Mouse (Mus musculus) bone marrow, adult 2 months (tissue): ENCODE results near the gene Pkp4.

ENCODE experiments used
- CTCF ChIP-seq: fragments of 200-500 bp; IDR thresholded peaks from 2 replicates; pipeline ENCODE4 v1.5.1; 2011; ENCODE audit warnings: low read length, control low read depth; ENCODE audit not compliant: control insufficient read depth, insufficient read depth
- POLR2A ChIP-seq: fragments of 200-500 bp; IDR thresholded peaks from 2 replicates; pipeline ENCODE4 v1.6.1; 2011; ENCODE audit warnings: low read depth, mild to moderate bottlenecking, control low read depth, low read length, borderline replicate concordance; ENCODE audit not compliant: control insufficient read depth

GRCm38 (mm10) chr2:59129023-59129422, 31.6 kb upstream of the Pkp4 start:
- no peak for TF ChIP-seq CTCF
- no peak for TF ChIP-seq POLR2A
